Mouse (Mus musculus) kidney, embryonic 14.5 days (tissue): ENCODE results near the gene Pgap1. TPM values are rescaled to one million over a fixed set of nuclear protein-coding genes. Genes with fewer than 3 reads are reported as not detected.

Experiments used
- ATAC-seq: fragments of 200-750 bp; cut with Nextera tagmentation; 2 replicates; pipeline ENCODE4 v1.8.0; 2017; ENCODE audit warnings: moderate number of reproducible peaks, mild to moderate bottlenecking, moderate TSS enrichment, moderate library complexity; ENCODE audit not compliant: low FRiP score, low TSS enrichment
- H3K27ac ChIP-seq: fragments of 300-500 bp; sonication (generic); 2 replicates; pipeline ENCODE4 v1.5.1; 2014; ENCODE audit warnings: low read depth, mild to moderate bottlenecking, low read length, moderate library complexity, mixed read lengths
- H3K27me3 ChIP-seq: fragments of 300-500 bp; sonication (generic); 2 replicates; pipeline ENCODE4 v1.6.1; 2014; ENCODE audit warnings: mild to moderate bottlenecking, low read length; ENCODE audit not compliant: control insufficient read depth, insufficient read depth
- H3K36me3 ChIP-seq: fragments of 300-500 bp; sonication (generic); 2 replicates; pipeline ENCODE4 v1.6.1; 2014; ENCODE audit warnings: low read length, mixed read lengths; ENCODE audit not compliant: control insufficient read depth, insufficient read depth
- H3K4me1 ChIP-seq: fragments of 300-500 bp; sonication (generic); 2 replicates; pipeline ENCODE4 v1.6.1; 2014; ENCODE audit warnings: low read length, mixed read lengths; ENCODE audit not compliant: control insufficient read depth, insufficient read depth
- H3K4me2 ChIP-seq: fragments of 300-500 bp; sonication (generic); replicated peaks from 2 replicates; pipeline ENCODE4 v1.6.1; 2014; ENCODE audit warnings: low read depth, mild to moderate bottlenecking, low read length
- H3K4me3 ChIP-seq: fragments of 300-500 bp; sonication (generic); 2 replicates; pipeline ENCODE4 v1.5.1; 2014; ENCODE audit warnings: mild to moderate bottlenecking, low read length
- H3K9ac ChIP-seq: fragments of 300-500 bp; sonication (generic); 2 replicates; pipeline ENCODE4 v1.6.1; 2014; ENCODE audit warnings: low read depth, mild to moderate bottlenecking, low read length, moderate library complexity
- H3K9me3 ChIP-seq: fragments of 300-500 bp; sonication (generic); 2 replicates; pipeline ENCODE4 v1.6.1; 2016; ENCODE audit warnings: low read length; ENCODE audit not compliant: control insufficient read depth
- WGBS: fragments of 180-500 bp; shearing (Covaris S2); extraction: QIAGEN DNeasy Blood & Tissue Kit; methylation state at CpG from one replicate; pipeline ENCODE4 v1.1.7; 2014; 5-methylcytosine and 5-hydroxymethylcytosine counted together
- polyA plus RNA-seq: library from polyadenylated mRNA; unstranded; fragments of >200 nt; fragmentation: Nextera tagmentation; extraction: Ambion mirVana; gene quantifications from 2 replicates; pipeline ENCODE4 v1.2.1, GENCODE M21; 2014

Pgap1 gene
- polyA plus RNA-seq, 1 experiment from 2014 or later: 13.5 TPM

DNA sequence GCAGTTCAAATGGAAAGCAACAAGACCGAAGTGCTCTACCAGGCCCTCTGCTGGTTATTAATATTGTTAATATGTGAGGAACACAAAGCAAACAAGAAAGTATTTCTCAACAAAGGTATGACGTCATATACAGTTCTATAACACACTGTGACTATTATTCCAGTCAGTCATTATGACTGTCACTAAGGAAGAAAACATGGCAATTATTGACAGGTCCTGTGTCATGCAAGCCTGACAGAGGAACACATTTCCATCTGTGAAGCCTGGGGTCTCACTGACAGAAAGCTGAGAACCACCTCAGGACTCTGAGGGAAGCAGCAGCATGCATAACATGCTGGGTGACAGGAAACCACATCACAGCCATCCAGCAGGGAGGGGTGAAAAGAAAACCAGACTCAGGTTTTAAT lies 65.0 kb downstream of the Pgap1 start:
- Histone ChIP-seq H3K4me2 (no peak overlapping the region), H3K4me1 (no peaks in the 10 kb centered on the region), H3K36me3 (no peaks in the 10 kb centered on the region; the same call in 1 of the 2 replicates), H3K9me3 (no peaks in the 10 kb centered on the region), H3K27ac (no peak overlapping the region), H3K27me3 (no peaks in the 10 kb centered on the region), H3K9ac (no peak overlapping the region), H3K4me3 (no peak overlapping the region)
- ATAC-seq: no peak
- 86% methylated on average over 2 of the region's 2 CpGs for WGBS

GRCm38 (mm10) chr1:54484744-54485420 lies 72.6 kb downstream of the Pgap1 start:
- no peak overlapping the region for H3K9ac ChIP-seq
- no peaks in the 10 kb centered on the region for H3K4me1 ChIP-seq
- 88% methylated on average over 3 of the region's 3 CpGs for WGBS
- no peaks in the 10 kb centered on the region for H3K27me3 ChIP-seq
- H3K27ac ChIP-seq: no peak overlapping the region
- H3K4me2 ChIP-seq: no peak overlapping the region
- H3K4me3 ChIP-seq: no peak overlapping the region
- H3K9me3 ChIP-seq: no peaks in the 10 kb centered on the region
- no peaks in the 10 kb centered on the region; the same call in 1 of the 2 replicates for H3K36me3 ChIP-seq
- no peak for ATAC-seq

GRCm38 (mm10) chr1:54480491-54480890 lies 77.0 kb downstream of the Pgap1 start:
- Histone ChIP-seq H3K9ac (no peak overlapping the region), H3K4me1 (no peaks in the 10 kb centered on the region), H3K4me3 (no peak overlapping the region), H3K27me3 (no peaks in the 10 kb centered on the region), H3K27ac (no peak overlapping the region), H3K9me3 (no peaks in the 10 kb centered on the region), H3K4me2 (no peak overlapping the region), H3K36me3 (no peaks in the 10 kb centered on the region; the same call in 1 of the 2 replicates)
- 93% methylated on average over 12 of the region's 12 CpGs for WGBS
- ATAC-seq: no peak

GRCm38 (mm10) chr1:54468662-54469061 lies 88.8 kb downstream of the Pgap1 start:
- Histone ChIP-seq H3K4me3 (no peak overlapping the region), H3K27ac (no peak overlapping the region), H3K4me2 (no peak overlapping the region), H3K27me3 (no peaks in the 10 kb centered on the region), H3K4me1 (no peaks in the 10 kb centered on the region), H3K9me3 (no peaks in the 10 kb centered on the region), H3K36me3 (no peaks in the 10 kb centered on the region), H3K9ac (no peak overlapping the region)
- no peak for ATAC-seq

GRCm38 (mm10) chr1:54467366-54467765 lies 90.1 kb downstream of the Pgap1 start:
- WGBS: 91% methylated on average over 1 of the region's 1 CpGs
- Histone ChIP-seq H3K4me3 (no peak overlapping the region), H3K36me3 (no peaks in the 10 kb centered on the region), H3K4me1 (no peaks in the 10 kb centered on the region), H3K27ac (no peak overlapping the region), H3K4me2 (no peak overlapping the region), H3K27me3 (no peaks in the 10 kb centered on the region), H3K9me3 (no peaks in the 10 kb centered on the region), H3K9ac (no peak overlapping the region)
- ATAC-seq: no peak

DNA sequence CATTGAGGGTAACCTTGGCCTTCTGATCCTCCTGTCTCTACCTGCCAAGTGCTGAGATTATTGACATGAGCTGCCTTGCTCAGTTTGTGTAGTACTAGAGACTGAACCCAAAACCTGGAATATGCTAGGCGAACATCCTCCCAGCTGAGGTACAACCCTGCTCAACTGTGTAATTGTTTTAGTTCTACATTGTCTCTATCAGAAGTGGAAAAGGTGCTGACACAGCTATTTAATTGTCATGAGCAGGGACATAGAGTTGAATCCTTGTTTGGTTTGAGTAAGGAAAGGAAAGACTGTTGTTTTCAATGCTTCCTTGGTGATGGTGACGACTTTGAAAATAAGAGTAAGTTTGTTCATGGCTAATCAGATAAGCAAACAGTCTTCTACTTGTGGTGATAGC lies 105.4 kb downstream of the Pgap1 start:
- H3K9ac ChIP-seq: no peak overlapping the region
- no peaks in the 10 kb centered on the region for H3K36me3 ChIP-seq
- H3K27ac ChIP-seq: no peak overlapping the region
- ATAC-seq: no peak
- WGBS: 92% methylated on average over 2 of the region's 2 CpGs
- H3K4me1 ChIP-seq: no peaks in the 10 kb centered on the region
- no peak overlapping the region for H3K4me3 ChIP-seq
- no peaks in the 10 kb centered on the region for H3K9me3 ChIP-seq
- no peaks in the 10 kb centered on the region for H3K27me3 ChIP-seq
- no peak overlapping the region for H3K4me2 ChIP-seq

DNA sequence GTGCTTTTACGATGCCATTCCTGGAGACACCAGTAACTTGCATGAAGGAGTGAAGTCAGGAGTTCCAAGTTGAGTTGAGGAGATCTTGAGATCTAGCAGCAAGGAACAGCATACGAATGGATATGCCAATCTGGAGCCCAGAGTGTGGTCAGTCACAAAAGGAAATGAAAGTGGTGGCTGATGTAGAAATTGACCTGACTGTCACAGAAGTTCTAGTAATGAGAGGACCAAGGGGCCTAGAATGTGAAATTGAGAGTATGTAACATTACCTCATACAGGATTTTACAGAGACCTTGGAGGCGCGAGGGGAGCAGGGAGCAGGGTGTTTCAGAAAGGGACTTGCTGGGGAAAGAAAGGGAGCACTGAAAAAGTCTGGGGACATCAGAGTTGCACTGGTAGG lies 108.7 kb downstream of the Pgap1 start:
- no peaks in the 10 kb centered on the region for H3K36me3 ChIP-seq
- H3K4me1 ChIP-seq: no peaks in the 10 kb centered on the region
- no peak overlapping the region for H3K9ac ChIP-seq
- no peaks in the 10 kb centered on the region for H3K27me3 ChIP-seq
- no peaks in the 10 kb centered on the region for H3K9me3 ChIP-seq
- WGBS: 73% methylated on average over 4 of the region's 4 CpGs
- H3K4me2 ChIP-seq: no peak overlapping the region
- no peak overlapping the region for H3K4me3 ChIP-seq
- H3K27ac ChIP-seq: no peak overlapping the region
- ATAC-seq: no peak

GRCm38 (mm10) chr1:54443641-54444040 lies 113.8 kb downstream of the Pgap1 start:
- Histone ChIP-seq H3K4me1 (no peaks in the 10 kb centered on the region), H3K4me3 (no peak overlapping the region), H3K36me3 (no peaks in the 10 kb centered on the region), H3K27ac (no peak overlapping the region), H3K27me3 (no peaks in the 10 kb centered on the region), H3K9ac (no peak overlapping the region), H3K9me3 (no peaks in the 10 kb centered on the region), H3K4me2 (no peak overlapping the region)
- WGBS: 53% methylated on average over 7 of the region's 7 CpGs
- no peak for ATAC-seq

- WGBS: 52% methylated on average over 3 of the region's 3 CpGs
- no peak overlapping the region for H3K27ac ChIP-seq
- H3K27me3 ChIP-seq: no peaks in the 10 kb centered on the region
- peak overlapping the region; percentile 89 for H3K9ac ChIP-seq
- no peaks in the 10 kb centered on the region for H3K9me3 ChIP-seq
- H3K4me1 ChIP-seq: no peaks in the 10 kb centered on the region
- no peak for ATAC-seq
- peak overlapping the region; percentile 77; the same call in 1 of the 2 replicates for H3K4me2 ChIP-seq
- H3K36me3 ChIP-seq: no peaks in the 10 kb centered on the region; the same call in 1 of the 2 replicates
- H3K4me3 ChIP-seq: peak overlapping the region; percentile 82
Measured at GRCm38 (mm10) chr1:54439080-54439476, 118.4 kb downstream of the Pgap1 start.
